Mouse (Mus musculus): ENCODE measurements around the gene Ric1.
"Not testable (repeated sequence)": the region's sequence is repeated elsewhere in the genome, so short reads cannot be mapped to it uniquely, and the experiment has no call there.

The Ric1 gene

GRCm38 (mm10) chr19:29498842-29499456, 23.1 kb upstream of the Ric1 start:
- peak; percentile 22 for DNase-seq

GRCm38 (mm10) chr19:29500333-29500732, 21.7 kb upstream of the Ric1 start:
- no peak for DNase-seq

- DNase-seq: peak; percentile 42
Measured at GRCm38 (mm10) chr19:29501106-29501505, 21.0 kb upstream of the Ric1 start.

GRCm38 (mm10) chr19:29501507-29501906, 20.6 kb upstream of the Ric1 start:
- peak; percentile 87 for DNase-seq

- DNase-seq: no peak
Measured at GRCm38 (mm10) chr19:29504131-29504530, 18.0 kb upstream of the Ric1 start.

GRCm38 (mm10) chr19:29505617-29506016, 16.5 kb upstream of the Ric1 start:
- no peak for DNase-seq

GRCm38 (mm10) chr19:29508208-29508607, 13.9 kb upstream of the Ric1 start:
- no peak for DNase-seq

- no peak for DNase-seq
Measured at GRCm38 (mm10) chr19:29509857-29510256, 12.2 kb upstream of the Ric1 start.

- DNase-seq: peak; percentile 26
Measured at GRCm38 (mm10) chr19:29511826-29512225, 10.3 kb upstream of the Ric1 start.

- DNase-seq: no peak
Measured at GRCm38 (mm10) chr19:29513111-29513766, 8.8 kb upstream of the Ric1 start.

GRCm38 (mm10) chr19:29514130-29514529, 8.0 kb upstream of the Ric1 start:
- DNase-seq: no peak

- DNase-seq: no peak
Measured at GRCm38 (mm10) chr19:29515386-29515785, 6.7 kb upstream of the Ric1 start.

- DNase-seq: no peak
Measured at GRCm38 (mm10) chr19:29515991-29516390, 6.1 kb upstream of the Ric1 start.

GRCm38 (mm10) chr19:29518409-29518808, 3.7 kb upstream of the Ric1 start:
- DNase-seq: no peak

GRCm38 (mm10) chr19:29518922-29519321, 3.2 kb upstream of the Ric1 start:
- DNase-seq: no peak

GRCm38 (mm10) chr19:29520996-29521560, 1.0 kb upstream of the Ric1 start:
- no peak for DNase-seq

- DNase-seq: peak; percentile 62
Measured at GRCm38 (mm10) chr19:29522445-29523229, 555 bp downstream of the Ric1 start.

- DNase-seq: no peak
Measured at GRCm38 (mm10) chr19:29523230-29523582, 1.1 kb downstream of the Ric1 start.

GRCm38 (mm10) chr19:29523701-29524100, 1.6 kb downstream of the Ric1 start:
- DNase-seq: no peak

GRCm38 (mm10) chr19:29524614-29525013, 2.5 kb downstream of the Ric1 start:
- peak; percentile 64 for DNase-seq

- DNase-seq: not testable (repeated sequence)
Measured at GRCm38 (mm10) chr19:29525588-29525987, 3.5 kb downstream of the Ric1 start.

GRCm38 (mm10) chr19:29526837-29527236, 4.8 kb downstream of the Ric1 start:
- no peak for DNase-seq

GRCm38 (mm10) chr19:29527299-29527698, 5.2 kb downstream of the Ric1 start:
- DNase-seq: no peak

GRCm38 (mm10) chr19:29528568-29528967, 6.5 kb downstream of the Ric1 start:
- no peak for DNase-seq
